Mouse (Mus musculus): ENCODE measurements around the gene Gm21974. TPM values are rescaled to one million over a fixed set of nuclear protein-coding genes. Genes with fewer than 3 reads are reported as not detected.

Gene Gm21974
- total and polyA plus RNA-seq, 2 experiments from 2014 or later, result 0.16 TPM; not detected in 1

DNA sequence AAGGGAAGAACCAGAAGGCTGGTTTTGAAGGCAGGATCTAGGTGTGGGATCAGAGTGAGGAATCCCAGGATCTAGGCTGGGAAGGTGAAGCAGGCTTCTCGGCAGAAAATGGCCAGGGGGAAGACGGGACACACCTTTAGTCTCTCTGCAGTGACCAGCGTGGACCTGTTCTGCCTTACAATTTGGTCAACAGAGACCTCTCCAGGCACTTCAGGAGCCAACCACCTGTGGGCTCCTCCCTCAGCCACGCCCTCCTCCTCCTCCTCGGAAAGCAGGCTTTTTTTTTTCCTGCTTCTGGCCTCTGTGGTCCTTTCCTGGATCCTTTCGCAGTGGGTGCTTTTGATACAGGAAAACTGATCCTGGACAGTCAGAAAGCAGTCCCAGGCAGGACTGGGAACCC is 34.7 kb upstream of the Gm21974 start, which contains the start of gene Prss8:
Gene Prss8, minus strand, starts transcription at position 182 of the 400 bp plus-strand sequence.
- Histone ChIP-seq H3K4me1 (ENCODE audit: insufficient read depth, low read length) (no peaks in the 10 kb centered on the region), H3K4me2 (ENCODE audit: low read depth, low read length, poor library complexity, severe bottlenecking) (0 out of 2 replicates have a peak within 1 kb of the TSS, but pooled peaks have one; percentile 16), H3K36me3 (ENCODE audit: insufficient read depth, low read length) (peaks cover 13% of the 10 kb centered on the region; the same call in 1 of the 2 replicates), H3K4me3 (ENCODE audit: low read depth, low read length) (no peak within 1 kb of the TSS), H3K27me3 (ENCODE audit: insufficient read depth, low read length) (peaks cover 11% of the 10 kb centered on the region; the same call in 1 of the 2 replicates), H3K9ac (replicated peaks; ENCODE audit: low read length, poor library complexity, severe bottlenecking) (no peak within 1 kb of the TSS; the same call in 1 of the 2 replicates), H3K9me3 (ENCODE audit: low read length) (no peaks in the 10 kb centered on the region), H3K27ac (ENCODE audit: low read depth, low read length) (no peak within 1 kb of the TSS)
- DNase-seq (ENCODE audit: low spot score), result no peak
- WGBS, result 23% methylated on average over 6 of the region's 6 CpGs
- no peak for TF ChIP-seq CTCF (IDR thresholded peaks at IDR 0.05)
- no peak for ATAC-seq (ENCODE audit: low FRiP score)

DNA sequence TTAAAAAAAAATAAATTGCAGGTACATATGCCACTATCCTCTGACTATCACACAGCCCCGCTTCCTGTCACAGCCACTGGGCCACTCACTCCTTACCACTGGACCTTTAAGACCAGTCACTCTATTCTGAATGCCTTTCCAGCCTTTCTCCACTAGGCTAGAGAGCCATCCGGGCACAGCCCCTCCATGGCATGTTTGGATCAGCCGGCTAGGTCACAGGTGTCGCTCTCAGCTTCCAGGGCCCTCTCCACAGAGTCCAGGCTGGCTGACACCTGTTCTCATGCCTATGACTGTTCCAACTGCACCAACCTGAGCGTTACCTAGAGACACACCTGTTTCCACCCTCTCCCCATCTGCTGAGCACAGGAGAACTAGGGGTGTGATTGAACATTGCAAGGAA is 33.3 kb upstream of the Gm21974 start:
- no peak overlapping the region for H3K27ac ChIP-seq (ENCODE audit: low read depth, low read length)
- H3K4me3 ChIP-seq (ENCODE audit: low read depth, low read length), result no peak overlapping the region
- H3K9me3 ChIP-seq (ENCODE audit: low read length), result no peaks in the 10 kb centered on the region
- H3K27me3 ChIP-seq (ENCODE audit: insufficient read depth, low read length), result peaks cover 11% of the 10 kb centered on the region; the same call in 1 of the 2 replicates
- no peaks in the 10 kb centered on the region for H3K4me1 ChIP-seq (ENCODE audit: insufficient read depth, low read length)
- H3K36me3 ChIP-seq (ENCODE audit: insufficient read depth, low read length), result peaks cover 23% of the 10 kb centered on the region
- no peak for TF ChIP-seq CTCF (IDR thresholded peaks at IDR 0.05)
- no peak overlapping the region for H3K9ac ChIP-seq (replicated peaks; ENCODE audit: low read length, poor library complexity, severe bottlenecking)
- H3K4me2 ChIP-seq (ENCODE audit: low read depth, low read length, poor library complexity, severe bottlenecking), result no peak overlapping the region
- ATAC-seq (ENCODE audit: low FRiP score), result no peak
- peak; percentile 10 for DNase-seq (ENCODE audit: low spot score)
- WGBS, result 63% methylated on average over 5 of the region's 5 CpGs

DNA sequence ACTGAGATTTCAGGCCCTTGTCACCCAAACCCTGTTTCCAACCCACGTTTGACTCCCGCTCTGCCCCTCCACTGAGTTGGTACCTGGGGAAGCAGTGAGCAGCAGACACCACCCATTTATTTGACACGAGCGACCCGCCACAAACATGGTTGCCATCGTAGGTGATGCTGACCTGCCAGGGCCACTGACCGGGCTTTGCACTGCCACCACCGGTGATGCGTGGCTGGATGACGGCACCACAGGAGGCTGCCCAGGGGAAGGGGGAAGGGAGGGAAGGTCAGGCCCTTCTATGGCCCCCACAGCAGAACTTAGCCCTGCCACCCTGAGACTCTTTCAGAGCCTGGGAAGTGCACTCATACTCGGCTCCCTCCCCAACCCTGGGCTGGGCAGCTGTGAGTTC is 32.5 kb upstream of the Gm21974 start:
- no peak for ATAC-seq (ENCODE audit: low FRiP score)
- H3K9ac ChIP-seq (replicated peaks; ENCODE audit: low read length, poor library complexity, severe bottlenecking), result no peak overlapping the region
- H3K27me3 ChIP-seq (ENCODE audit: insufficient read depth, low read length), result peaks cover 11% of the 10 kb centered on the region; the same call in 1 of the 2 replicates
- H3K4me3 ChIP-seq (ENCODE audit: low read depth, low read length), result no peak overlapping the region
- H3K36me3 ChIP-seq (ENCODE audit: insufficient read depth, low read length), result peaks cover 25% of the 10 kb centered on the region
- H3K27ac ChIP-seq (ENCODE audit: low read depth, low read length), result no peak overlapping the region
- H3K4me2 ChIP-seq (ENCODE audit: low read depth, low read length, poor library complexity, severe bottlenecking), result no peak overlapping the region
- no peak for DNase-seq (ENCODE audit: low spot score)
- no peaks in the 10 kb centered on the region for H3K9me3 ChIP-seq (ENCODE audit: low read length)
- TF ChIP-seq CTCF (IDR thresholded peaks at IDR 0.05), result no peak
- H3K4me1 ChIP-seq (ENCODE audit: insufficient read depth, low read length), result no peaks in the 10 kb centered on the region
- 80% methylated on average over 11 of the region's 11 CpGs for WGBS

DNA sequence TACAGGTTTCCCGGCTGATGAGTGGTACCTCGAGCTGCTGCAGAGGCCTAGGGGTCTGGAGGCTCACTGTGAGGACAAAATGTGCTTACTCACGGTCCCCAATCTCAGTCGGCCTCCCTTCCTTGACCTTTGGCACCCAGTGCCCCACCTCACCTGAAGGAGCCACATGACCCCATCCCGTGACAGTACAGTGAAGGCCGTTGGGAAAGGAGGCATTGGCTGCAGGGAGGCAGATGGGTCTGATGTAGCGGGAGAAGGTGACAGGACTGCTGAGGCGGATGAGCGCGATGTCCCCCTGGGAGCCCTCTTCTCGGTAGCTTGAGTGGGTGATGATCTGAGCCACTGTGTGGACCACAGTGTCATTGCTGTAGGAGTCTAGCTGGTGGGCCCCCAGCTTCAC is 31.6 kb upstream of the Gm21974 start:
- Histone ChIP-seq H3K9me3 (ENCODE audit: low read length) (no peaks in the 10 kb centered on the region), H3K4me1 (ENCODE audit: insufficient read depth, low read length) (no peaks in the 10 kb centered on the region), H3K4me3 (ENCODE audit: low read depth, low read length) (no peak overlapping the region), H3K27me3 (ENCODE audit: insufficient read depth, low read length) (peaks cover 11% of the 10 kb centered on the region; the same call in 1 of the 2 replicates), H3K27ac (ENCODE audit: low read depth, low read length) (no peak overlapping the region), H3K4me2 (ENCODE audit: low read depth, low read length, poor library complexity, severe bottlenecking) (no peak overlapping the region), H3K9ac (replicated peaks; ENCODE audit: low read length, poor library complexity, severe bottlenecking) (no peak overlapping the region), H3K36me3 (ENCODE audit: insufficient read depth, low read length) (peaks cover 32% of the 10 kb centered on the region)
- 90% methylated on average over 11 of the region's 11 CpGs for WGBS
- DNase-seq (ENCODE audit: low spot score) (no peak), ATAC-seq (ENCODE audit: low FRiP score) (no peak)
- no peak for TF ChIP-seq CTCF (IDR thresholded peaks at IDR 0.05)

DNA sequence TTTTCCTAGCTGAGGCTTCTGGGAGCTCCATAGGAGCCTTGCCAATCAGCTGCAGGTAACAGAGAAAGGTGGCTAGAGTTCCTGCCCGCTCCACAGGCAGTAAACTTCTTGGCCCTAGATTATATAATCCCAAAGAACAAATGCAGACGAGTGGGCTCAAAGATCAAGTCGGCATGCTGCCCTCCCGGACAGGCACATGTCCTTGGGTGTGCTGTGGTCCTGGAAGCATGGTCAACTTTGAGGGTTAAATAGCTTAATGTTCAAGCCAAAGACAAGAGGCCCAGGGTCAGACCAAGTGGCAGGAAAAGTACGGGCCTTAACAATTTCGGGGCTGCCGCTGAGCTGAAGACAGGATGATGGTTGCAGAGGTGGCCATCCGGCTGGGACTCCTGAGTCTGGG is 30.8 kb upstream of the Gm21974 start:
- H3K9ac ChIP-seq (replicated peaks; ENCODE audit: low read length, poor library complexity, severe bottlenecking), result no peak overlapping the region
- no peaks in the 10 kb centered on the region for H3K4me1 ChIP-seq (ENCODE audit: insufficient read depth, low read length)
- no peaks in the 10 kb centered on the region for H3K9me3 ChIP-seq (ENCODE audit: low read length)
- DNase-seq (ENCODE audit: low spot score), result no peak
- ATAC-seq (ENCODE audit: low FRiP score), result no peak
- no peak for TF ChIP-seq CTCF (IDR thresholded peaks at IDR 0.05)
- peaks cover 11% of the 10 kb centered on the region; the same call in 1 of the 2 replicates for H3K27me3 ChIP-seq (ENCODE audit: insufficient read depth, low read length)
- WGBS, result 91% methylated on average over 8 of the region's 8 CpGs
- H3K4me3 ChIP-seq (ENCODE audit: low read depth, low read length), result no peak overlapping the region
- H3K27ac ChIP-seq (ENCODE audit: low read depth, low read length), result no peak overlapping the region
- H3K36me3 ChIP-seq (ENCODE audit: insufficient read depth, low read length), result peaks cover 33% of the 10 kb centered on the region
- no peak overlapping the region for H3K4me2 ChIP-seq (ENCODE audit: low read depth, low read length, poor library complexity, severe bottlenecking)

DNA sequence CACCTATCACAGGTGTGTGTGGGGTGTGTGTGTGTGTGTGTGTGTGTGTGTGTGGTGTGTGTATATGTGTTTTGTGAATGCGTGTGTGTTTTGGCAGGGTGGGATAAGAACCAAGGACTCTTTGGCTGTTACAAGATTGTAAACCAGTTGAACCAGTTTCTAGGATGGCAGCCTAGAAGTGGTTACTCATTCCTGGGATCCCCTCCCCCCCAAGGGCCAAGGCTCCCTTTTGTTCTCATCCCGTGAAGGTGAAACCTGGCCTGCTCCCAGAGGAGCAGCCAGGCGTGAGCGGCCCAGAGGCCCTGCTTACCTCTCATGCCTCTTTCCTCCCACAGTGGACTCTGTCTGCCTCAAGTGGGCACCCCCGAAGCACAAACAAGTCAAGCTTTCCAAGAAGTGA is 30.0 kb upstream of the Gm21974 start:
- H3K36me3 ChIP-seq (ENCODE audit: insufficient read depth, low read length), result peaks cover 38% of the 10 kb centered on the region
- DNase-seq (ENCODE audit: low spot score), result no peak
- 70% methylated on average over 5 of the region's 5 CpGs for WGBS

More for the DNA sequence above, 30.0 kb upstream of the Gm21974 start:
- H3K27me3 ChIP-seq (ENCODE audit: insufficient read depth, low read length), result peaks cover 11% of the 10 kb centered on the region; the same call in 1 of the 2 replicates
- no peak for ATAC-seq (ENCODE audit: low FRiP score)
- TF ChIP-seq CTCF (IDR thresholded peaks at IDR 0.05), result no peak
- no peak overlapping the region for H3K27ac ChIP-seq (ENCODE audit: low read depth, low read length)
- no peak overlapping the region for H3K9ac ChIP-seq (replicated peaks; ENCODE audit: low read length, poor library complexity, severe bottlenecking)
- H3K4me2 ChIP-seq (ENCODE audit: low read depth, low read length, poor library complexity, severe bottlenecking), result no peak overlapping the region
- H3K9me3 ChIP-seq (ENCODE audit: low read length), result no peaks in the 10 kb centered on the region
- no peaks in the 10 kb centered on the region for H3K4me1 ChIP-seq (ENCODE audit: insufficient read depth, low read length)
- H3K4me3 ChIP-seq (ENCODE audit: low read depth, low read length), result no peak overlapping the region
